Mouse (Mus musculus) limb, embryonic 13.5 days (tissue): ENCODE results near the gene Atp8a1. TPM values are rescaled to one million over a fixed set of nuclear protein-coding genes. Genes with fewer than 3 reads are reported as not detected.

Experiments used
- ATAC-seq: fragments of 200-750 bp; cut with Nextera tagmentation; 2 replicates; pipeline ENCODE4 v1.8.0; 2017; ENCODE audit warnings: low read depth, moderate number of reproducible peaks, moderate TSS enrichment; ENCODE audit not compliant: low FRiP score
- H3K27ac ChIP-seq: fragments of 300-500 bp; sonication (generic); 2 replicates; pipeline ENCODE4 v1.5.1; 2015; ENCODE audit warnings: inconsistent platforms, mild to moderate bottlenecking, moderate library complexity
- H3K27me3 ChIP-seq: fragments of 300-500 bp; sonication (generic); 2 replicates; pipeline ENCODE4 v1.6.1; 2015; ENCODE audit warnings: mild to moderate bottlenecking, inconsistent platforms
- H3K36me3 ChIP-seq: fragments of 300-500 bp; sonication (generic); 2 replicates; pipeline ENCODE4 v1.6.1; 2015; ENCODE audit warnings: inconsistent platforms, mild to moderate bottlenecking, moderate library complexity
- H3K4me1 ChIP-seq: fragments of 300-500 bp; sonication (generic); 2 replicates; pipeline ENCODE4 v1.6.1; 2015; ENCODE audit warnings: inconsistent platforms
- H3K4me2 ChIP-seq: fragments of 300-500 bp; sonication (generic); replicated peaks from 2 replicates; pipeline ENCODE4 v1.6.1; 2015; ENCODE audit warnings: inconsistent platforms, mild to moderate bottlenecking, moderate library complexity
- H3K4me3 ChIP-seq: fragments of 300-500 bp; sonication (generic); 2 replicates; pipeline ENCODE4 v1.5.1; 2015; ENCODE audit warnings: moderate library complexity, mild to moderate bottlenecking, inconsistent platforms
- H3K9ac ChIP-seq: fragments of 300-500 bp; sonication (generic); 2 replicates; pipeline ENCODE4 v1.6.1; 2015; ENCODE audit warnings: mild to moderate bottlenecking, inconsistent platforms
- H3K9me3 ChIP-seq: fragments of 300-500 bp; sonication (generic); 2 replicates; pipeline ENCODE4 v1.6.1; 2016; ENCODE audit warnings: inconsistent platforms
- WGBS: fragments of 180-500 bp; shearing (Covaris S2); methylation state at CpG from one replicate; pipeline ENCODE4 v1.1.7; 2015; 5-methylcytosine and 5-hydroxymethylcytosine counted together
- polyA plus RNA-seq: library from polyadenylated mRNA; unstranded; fragments of >200 nt; fragmentation: Nextera tagmentation; extraction: Ambion mirVana; gene quantifications from 2 replicates; pipeline ENCODE4 v1.2.1, GENCODE M21; 2015

Atp8a1 gene
- polyA plus RNA-seq, 1 experiment from 2014 or later: 5.4 TPM

DNA sequence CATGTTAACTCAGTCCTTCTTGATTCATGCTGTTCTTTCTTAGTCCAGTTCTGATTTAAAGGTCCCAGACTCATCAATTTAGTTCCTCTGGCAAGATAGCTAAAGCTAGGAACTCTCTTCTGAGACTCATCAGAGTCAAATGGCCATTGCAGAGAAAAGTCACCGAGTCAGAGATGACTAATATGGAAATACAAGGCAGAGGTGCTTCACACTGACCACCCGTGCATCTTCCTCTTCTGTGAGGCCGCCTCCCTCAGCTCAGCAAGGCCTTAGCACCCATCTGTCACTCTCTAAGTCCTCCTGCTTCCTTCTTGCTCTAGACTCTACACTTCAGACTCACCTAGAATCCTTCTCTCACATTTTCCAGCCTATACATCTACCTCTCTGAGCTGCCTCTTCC, 108.0 kb downstream of the Atp8a1 start:
- Histone ChIP-seq H3K4me1 (no peaks in the 10 kb centered on the region), H3K9ac (no peak overlapping the region), H3K36me3 (no peaks in the 10 kb centered on the region), H3K9me3 (peaks cover 5% of the 10 kb centered on the region; the same call in 1 of the 2 replicates), H3K27ac (no peak overlapping the region), H3K4me2 (no peak overlapping the region), H3K4me3 (no peak overlapping the region), H3K27me3 (peaks cover 26% of the 10 kb centered on the region)
- no peak for ATAC-seq
- 81% methylated on average over 3 of the region's 3 CpGs for WGBS

DNA sequence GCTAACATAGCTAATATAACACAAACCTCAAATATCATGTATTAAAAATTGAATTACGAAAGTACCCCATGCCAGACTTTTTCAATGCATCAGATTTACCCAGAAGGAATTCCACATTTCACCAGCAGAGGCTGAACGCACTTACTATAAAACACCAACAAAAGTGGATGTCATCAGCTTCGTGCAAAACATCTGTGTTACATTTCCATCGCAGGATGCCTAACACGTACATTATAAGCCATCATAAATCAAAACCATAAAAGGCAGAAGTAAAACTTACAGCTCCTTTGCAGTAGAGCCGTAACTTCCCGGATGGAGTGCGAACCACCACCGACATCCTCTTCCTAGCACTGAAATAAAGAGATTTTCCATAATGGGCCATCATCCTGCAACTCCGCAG, 109.1 kb downstream of the Atp8a1 start:
- Histone ChIP-seq H3K4me1 (no peaks in the 10 kb centered on the region), H3K27me3 (peaks cover 26% of the 10 kb centered on the region), H3K4me2 (peak overlapping the region; percentile 28; the same call in 1 of the 2 replicates), H3K4me3 (no peak overlapping the region), H3K9ac (no peak overlapping the region), H3K9me3 (peaks cover 5% of the 10 kb centered on the region; the same call in 1 of the 2 replicates), H3K27ac (no peak overlapping the region), H3K36me3 (no peaks in the 10 kb centered on the region)
- peak; percentile 78 for ATAC-seq
- WGBS: 24% methylated on average over 10 of the region's 10 CpGs

DNA sequence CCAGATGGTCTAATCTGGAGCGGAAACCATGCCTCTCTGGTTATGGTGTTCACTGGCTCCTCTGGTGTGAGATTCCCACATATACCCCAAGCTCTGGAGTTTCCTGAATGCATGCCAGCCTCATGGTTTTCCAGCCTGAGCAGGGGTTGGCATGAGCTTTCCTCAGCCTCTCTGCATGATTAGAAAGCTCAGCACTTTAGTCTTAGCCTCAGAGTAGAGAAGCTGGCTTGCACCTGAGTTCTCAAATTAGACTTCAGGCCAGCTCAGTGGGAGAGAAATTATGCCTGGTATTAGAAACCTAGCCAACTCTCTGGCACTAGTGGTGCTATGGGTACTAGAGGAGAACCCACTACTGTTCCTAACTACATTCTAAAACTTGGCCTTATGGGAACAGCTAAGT, 111.5 kb downstream of the Atp8a1 start:
- Histone ChIP-seq H3K9ac (no peak overlapping the region), H3K27ac (no peak overlapping the region), H3K27me3 (peaks cover 21% of the 10 kb centered on the region), H3K4me3 (no peak overlapping the region), H3K4me1 (peaks cover 6% of the 10 kb centered on the region; the same call in 1 of the 2 replicates), H3K36me3 (no peaks in the 10 kb centered on the region), H3K4me2 (no peak overlapping the region), H3K9me3 (peaks cover 5% of the 10 kb centered on the region; the same call in 1 of the 2 replicates)
- WGBS: 87% methylated on average over 1 of the region's 1 CpGs
- ATAC-seq: no peak

DNA sequence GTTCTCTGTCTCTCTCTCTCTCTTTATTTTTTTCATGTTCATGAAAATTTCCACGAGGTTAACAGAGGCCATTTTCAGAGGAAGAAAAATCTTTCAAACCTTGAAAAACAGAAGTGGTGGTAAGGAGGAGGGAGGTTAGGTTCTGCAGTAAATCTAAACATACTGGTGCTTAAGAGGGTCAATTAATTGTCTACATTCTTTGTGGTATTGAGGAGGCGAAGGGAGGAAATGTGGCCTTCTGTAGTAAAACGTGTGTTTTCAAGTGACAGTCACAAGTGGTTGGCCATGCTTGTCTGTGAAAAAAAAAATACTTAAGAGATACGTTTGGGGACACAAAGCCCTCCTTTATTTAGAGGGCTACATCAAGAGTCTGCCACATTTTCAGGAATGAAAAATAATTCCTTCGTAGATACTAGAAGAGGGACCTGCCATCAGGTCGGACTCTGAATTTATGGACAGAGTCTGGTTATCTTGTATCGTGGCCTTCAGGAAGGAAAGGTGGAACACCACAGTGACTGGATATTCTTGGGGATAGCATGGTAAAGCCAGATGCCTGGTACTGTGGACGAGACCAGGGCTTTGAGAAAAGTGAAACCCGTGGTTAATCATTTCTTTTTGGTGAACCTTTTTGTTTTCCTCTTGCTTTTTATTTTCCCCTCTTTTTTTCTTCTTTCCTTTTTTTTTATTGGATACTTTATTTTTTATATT, 113.5 kb downstream of the Atp8a1 start:
- 68% methylated on average over 9 of the region's 9 CpGs for WGBS
- Histone ChIP-seq H3K36me3 (no peaks in the 10 kb centered on the region), H3K27me3 (peaks cover 23% of the 10 kb centered on the region), H3K4me2 (no peak overlapping the region), H3K27ac (no peak overlapping the region), H3K9me3 (peaks cover 5% of the 10 kb centered on the region; the same call in 1 of the 2 replicates), H3K9ac (no peak overlapping the region), H3K4me3 (no peak overlapping the region), H3K4me1 (peaks cover 6% of the 10 kb centered on the region; the same call in 1 of the 2 replicates)
- no peak for ATAC-seq

DNA sequence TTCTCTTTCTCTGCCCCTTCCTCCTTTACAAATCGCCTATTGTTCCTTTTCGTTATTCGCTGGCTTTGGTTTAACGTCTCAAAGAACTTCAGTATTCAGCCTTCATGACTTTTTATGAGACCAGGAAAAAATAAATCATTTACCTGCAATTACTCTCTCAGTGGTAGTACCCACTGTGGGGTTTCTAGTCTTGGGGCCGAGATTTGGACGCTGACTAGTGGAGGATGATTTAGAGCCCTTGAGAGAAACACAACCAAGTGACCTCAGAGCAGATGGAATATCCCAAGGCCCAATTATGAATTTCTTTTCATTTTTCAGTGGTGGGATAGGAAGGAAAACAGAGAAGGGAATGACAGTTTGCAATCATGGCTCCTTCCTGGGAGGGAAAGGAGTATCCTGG, 114.1 kb downstream of the Atp8a1 start:
- Histone ChIP-seq H3K4me1 (peaks cover 6% of the 10 kb centered on the region; the same call in 1 of the 2 replicates), H3K4me2 (no peak overlapping the region), H3K27ac (no peak overlapping the region), H3K9me3 (peaks cover 5% of the 10 kb centered on the region; the same call in 1 of the 2 replicates), H3K36me3 (no peaks in the 10 kb centered on the region), H3K27me3 (peaks cover 28% of the 10 kb centered on the region), H3K9ac (no peak overlapping the region), H3K4me3 (no peak overlapping the region)
- ATAC-seq: no peak
- WGBS: 51% methylated on average over 6 of the region's 6 CpGs

DNA sequence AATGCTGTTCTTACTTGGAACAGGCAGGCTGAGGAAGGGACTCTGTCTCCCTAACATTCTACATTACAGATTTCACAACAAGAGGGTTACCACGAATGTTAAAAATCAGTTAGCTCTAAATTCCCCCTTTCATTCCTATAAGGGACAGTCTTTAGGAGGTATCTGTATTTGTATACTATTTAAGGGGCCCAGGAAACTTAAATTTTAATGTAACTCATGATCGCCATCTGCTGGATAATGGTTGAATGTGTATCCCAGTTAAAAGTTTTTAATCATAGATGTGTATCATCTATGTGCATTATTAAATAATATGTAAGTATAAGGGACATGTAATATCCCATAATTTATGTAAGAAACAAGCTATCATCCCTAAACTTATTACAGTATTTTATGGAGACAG, 119.5 kb downstream of the Atp8a1 start:
- H3K36me3 ChIP-seq: no peaks in the 10 kb centered on the region
- H3K27ac ChIP-seq: no peak overlapping the region
- H3K9me3 ChIP-seq: no peaks in the 10 kb centered on the region
- H3K9ac ChIP-seq: no peak overlapping the region
- H3K4me2 ChIP-seq: no peak overlapping the region
- H3K27me3 ChIP-seq: peaks cover 20% of the 10 kb centered on the region
- peaks cover 11% of the 10 kb centered on the region; the same call in 1 of the 2 replicates for H3K4me1 ChIP-seq
- 0 out of 2 replicates have a peak, but pooled peaks have one; percentile 52 for ATAC-seq
- no peak overlapping the region for H3K4me3 ChIP-seq
- 9% methylated on average over 2 of the region's 2 CpGs for WGBS

DNA sequence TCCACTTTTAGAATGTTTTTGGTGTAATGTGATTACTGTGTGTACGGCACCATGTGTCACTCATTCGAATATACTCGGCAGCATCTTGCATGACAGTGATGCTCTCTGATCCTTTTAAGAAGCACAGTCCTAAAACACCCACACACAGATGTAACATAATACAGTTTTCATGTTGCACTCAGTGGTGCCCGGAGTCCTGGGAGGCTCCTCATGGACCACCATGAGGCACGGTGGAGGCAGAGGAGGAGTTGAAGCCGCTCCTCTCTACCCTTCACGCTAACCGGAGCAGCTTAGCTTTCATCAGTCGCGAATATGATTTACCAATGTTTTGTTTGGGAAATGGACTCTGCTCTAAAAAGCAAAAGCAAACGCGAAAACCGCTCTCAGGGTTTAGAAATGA, 120.4 kb downstream of the Atp8a1 start:
- H3K27me3 ChIP-seq: peaks cover 20% of the 10 kb centered on the region
- WGBS: 75% methylated on average over 13 of the region's 13 CpGs
- H3K4me2 ChIP-seq: no peak overlapping the region
- H3K27ac ChIP-seq: no peak overlapping the region
- H3K4me3 ChIP-seq: no peak overlapping the region
- H3K9me3 ChIP-seq: no peaks in the 10 kb centered on the region
- H3K36me3 ChIP-seq: no peaks in the 10 kb centered on the region
- peaks cover 5% of the 10 kb centered on the region; the same call in 1 of the 2 replicates for H3K4me1 ChIP-seq
- ATAC-seq: no peak
- no peak overlapping the region for H3K9ac ChIP-seq

DNA sequence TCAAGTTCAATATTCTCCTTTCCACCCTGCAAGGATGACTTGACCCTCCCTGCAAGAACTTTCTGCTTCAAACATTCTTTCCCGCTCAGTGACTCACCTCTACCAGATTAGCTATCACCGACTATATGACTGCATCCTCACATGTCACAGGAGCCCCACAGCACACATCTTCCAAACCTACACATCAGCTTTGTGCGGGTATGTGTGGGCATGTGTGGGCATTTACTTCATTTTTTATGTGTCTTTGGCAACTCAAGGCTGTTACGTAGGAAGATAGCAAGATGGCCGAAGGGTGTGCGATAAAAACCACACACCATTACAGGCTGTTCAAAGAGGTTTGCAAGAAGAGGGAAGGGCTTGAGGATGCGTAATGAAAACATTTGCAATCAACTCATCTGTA, 145.6 kb downstream of the Atp8a1 start:
- H3K27me3 ChIP-seq: peaks cover 22% of the 10 kb centered on the region; the same call in 1 of the 2 replicates
- H3K4me3 ChIP-seq: no peak overlapping the region
- H3K9me3 ChIP-seq: no peaks in the 10 kb centered on the region
- no peak overlapping the region for H3K27ac ChIP-seq
- no peak overlapping the region for H3K9ac ChIP-seq
- 94% methylated on average over 7 of the region's 7 CpGs for WGBS
- no peak overlapping the region for H3K4me2 ChIP-seq
- ATAC-seq: no peak
- no peaks in the 10 kb centered on the region for H3K36me3 ChIP-seq
- peaks cover 13% of the 10 kb centered on the region for H3K4me1 ChIP-seq

DNA sequence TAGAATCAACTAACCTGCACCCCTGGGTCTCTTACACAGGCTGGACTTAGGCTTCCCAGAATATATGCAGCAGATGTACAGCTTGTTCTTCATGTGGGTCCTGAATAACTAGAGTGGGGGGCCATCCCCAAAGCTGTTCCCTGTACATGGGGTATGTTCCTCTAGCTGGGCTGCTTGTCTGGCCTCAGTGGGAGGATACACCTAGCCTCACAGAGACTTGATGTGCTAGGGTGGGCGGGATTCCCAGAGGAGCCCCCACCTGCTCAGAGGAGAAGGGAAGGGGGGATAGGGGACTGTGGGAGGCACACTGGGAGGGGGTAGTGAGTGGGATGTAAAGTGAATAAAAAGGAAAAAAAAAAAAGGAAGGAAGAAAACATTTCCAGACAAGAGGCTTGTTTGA, 147.8 kb downstream of the Atp8a1 start:
- H3K9me3 ChIP-seq: no peaks in the 10 kb centered on the region
- no peak overlapping the region for H3K4me2 ChIP-seq

DNA sequence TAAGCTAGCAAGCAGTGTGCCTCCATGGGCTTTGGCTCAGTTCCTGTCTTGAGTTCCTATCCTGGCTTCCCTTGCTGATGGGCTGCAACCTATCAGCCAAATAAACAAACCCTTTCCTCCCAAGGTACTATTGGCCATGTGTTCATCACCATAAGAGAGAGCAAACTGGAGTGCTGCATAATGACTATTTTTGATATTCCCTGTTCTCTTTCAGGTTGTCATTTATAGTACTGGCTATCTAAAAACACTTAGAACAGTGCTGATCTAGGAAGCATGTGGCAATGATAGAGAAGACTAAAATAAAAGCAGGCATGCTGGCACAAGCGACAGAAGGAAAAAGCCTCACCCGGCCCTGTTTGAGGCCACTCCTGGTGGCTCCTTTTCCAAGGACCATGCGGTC, 149.1 kb downstream of the Atp8a1 start:
- ATAC-seq: no peak
- Histone ChIP-seq H3K27ac (no peak overlapping the region), H3K4me1 (peaks cover 21% of the 10 kb centered on the region), H3K9me3 (no peaks in the 10 kb centered on the region), H3K4me3 (no peak overlapping the region), H3K27me3 (peaks cover 18% of the 10 kb centered on the region; the same call in 1 of the 2 replicates), H3K36me3 (no peaks in the 10 kb centered on the region), H3K9ac (no peak overlapping the region), H3K4me2 (no peak overlapping the region)
- 89% methylated on average over 3 of the region's 3 CpGs for WGBS

More for the DNA sequence above, 147.8 kb downstream of the Atp8a1 start:
- WGBS: 87% methylated on average over 1 of the region's 1 CpGs
- no peak for ATAC-seq
- peaks cover 22% of the 10 kb centered on the region; the same call in 1 of the 2 replicates for H3K27me3 ChIP-seq
- no peak overlapping the region for H3K9ac ChIP-seq
- H3K27ac ChIP-seq: no peak overlapping the region
- no peaks in the 10 kb centered on the region for H3K36me3 ChIP-seq
- H3K4me3 ChIP-seq: no peak overlapping the region
- peaks cover 13% of the 10 kb centered on the region for H3K4me1 ChIP-seq

DNA sequence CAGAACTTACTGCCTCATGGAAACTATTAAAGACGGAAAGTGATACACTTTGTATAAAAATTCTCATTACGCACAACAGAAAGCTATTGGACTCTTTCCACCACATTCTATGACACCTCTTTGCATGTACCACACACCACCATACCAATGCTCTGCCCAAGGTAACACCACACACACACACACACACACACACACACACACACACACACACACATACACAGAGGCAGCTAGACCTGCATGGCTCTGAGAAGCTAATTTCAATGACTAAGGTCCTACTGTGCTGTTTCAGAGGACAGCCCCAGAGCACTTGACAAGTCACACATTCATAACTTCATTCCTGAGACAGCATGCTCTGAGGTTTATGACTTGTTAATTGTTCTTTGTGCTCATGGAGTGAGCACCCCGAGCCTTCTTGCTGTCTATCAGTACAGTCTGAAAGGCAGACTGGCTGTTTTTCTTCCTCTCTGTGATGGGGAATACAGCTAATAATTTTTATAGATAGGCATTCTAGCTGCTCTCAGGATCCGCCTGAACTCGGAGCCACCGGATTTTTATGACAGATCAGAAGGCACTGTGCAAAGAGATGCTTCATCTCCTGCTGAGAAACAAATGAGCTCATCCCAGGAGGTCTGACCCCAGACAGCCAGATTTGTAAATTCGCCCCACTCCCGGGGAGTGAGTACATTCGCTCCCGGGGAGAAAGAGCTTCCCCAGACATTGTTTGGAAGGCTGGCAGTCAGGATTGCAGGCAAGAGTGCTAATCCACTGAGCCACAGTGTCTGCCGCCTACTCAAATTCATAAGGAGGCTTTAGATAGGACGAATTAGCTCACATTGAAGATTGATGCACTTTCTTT, 150.3 kb downstream of the Atp8a1 start:
- peaks cover 20% of the 10 kb centered on the region for H3K27me3 ChIP-seq
- H3K4me2 ChIP-seq: peak overlapping the region; percentile 36
- H3K9ac ChIP-seq: no peak overlapping the region
- H3K36me3 ChIP-seq: no peaks in the 10 kb centered on the region
- peak; percentile 48; the same call in 1 of the 2 replicates for ATAC-seq
- no peak overlapping the region for H3K4me3 ChIP-seq
- H3K4me1 ChIP-seq: peaks cover 24% of the 10 kb centered on the region
- no peak overlapping the region for H3K27ac ChIP-seq
- 14% methylated on average over 12 of the region's 12 CpGs for WGBS
- no peaks in the 10 kb centered on the region for H3K9me3 ChIP-seq

DNA sequence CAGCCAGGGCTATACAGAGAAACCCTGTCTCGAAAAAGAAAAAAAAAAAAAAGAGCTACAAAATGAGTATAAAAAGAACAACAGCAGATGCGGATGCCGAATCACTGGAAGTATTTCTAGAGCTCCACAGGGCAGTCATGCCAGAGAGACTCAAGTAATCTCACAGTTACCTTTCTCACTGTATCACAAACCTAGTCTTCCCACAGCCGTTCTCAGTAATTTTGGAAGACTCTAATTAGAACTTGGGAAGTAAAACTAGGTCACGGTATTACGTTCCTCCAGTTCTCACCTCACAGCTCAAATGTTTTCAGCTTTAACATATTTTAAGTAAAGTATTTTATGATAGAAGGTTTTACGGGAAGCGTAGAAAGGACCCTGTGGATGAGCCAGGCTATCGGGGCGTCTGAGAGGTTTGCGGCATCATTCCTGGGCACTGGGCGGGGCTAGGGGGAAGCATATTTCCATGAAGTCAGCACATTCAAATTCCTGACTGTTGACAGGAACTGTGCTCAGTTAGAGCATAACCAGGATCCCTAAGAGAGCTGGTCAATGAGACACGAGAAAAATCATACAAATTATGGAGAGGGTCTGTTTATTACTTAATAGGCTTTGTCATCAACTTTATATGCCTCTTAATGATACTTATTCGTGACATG, 152.1 kb downstream of the Atp8a1 start:
- WGBS: 79% methylated on average over 14 of the region's 14 CpGs
- Histone ChIP-seq H3K27me3 (peaks cover 17% of the 10 kb centered on the region), H3K9ac (no peak overlapping the region), H3K4me3 (no peak overlapping the region), H3K4me1 (peaks cover 28% of the 10 kb centered on the region), H3K4me2 (no peak overlapping the region), H3K27ac (no peak overlapping the region), H3K9me3 (no peaks in the 10 kb centered on the region), H3K36me3 (no peaks in the 10 kb centered on the region)
- ATAC-seq: no peak
